Mouse (Mus musculus) v-Abl transformed pro-B cells (cell line): ENCODE measurements around the gene Nisch.

Experiments
- in situ Hi-C, 2 experiments: fragments of 400-800 bp; cut with MboI; formaldehyde crosslinking; loops; one replicate each; pipeline ENCODE4 v1.15.1; 2025; ENCODE audit not compliant: unreplicated experiment in 2 of 2

Gene Nisch

GRCm38 (mm10) chr14:31134015-31135000, 82.4 kb downstream of the Nisch start:
- in situ Hi-C loops = no loop called here

GRCm38 (mm10) chr14:31133023-31133665, 83.6 kb downstream of the Nisch start:
- in situ Hi-C loops = no loop called here

- in situ Hi-C loops = no loop called here
Measured at GRCm38 (mm10) chr14:31132491-31132975, 84.2 kb downstream of the Nisch start.

DNA sequence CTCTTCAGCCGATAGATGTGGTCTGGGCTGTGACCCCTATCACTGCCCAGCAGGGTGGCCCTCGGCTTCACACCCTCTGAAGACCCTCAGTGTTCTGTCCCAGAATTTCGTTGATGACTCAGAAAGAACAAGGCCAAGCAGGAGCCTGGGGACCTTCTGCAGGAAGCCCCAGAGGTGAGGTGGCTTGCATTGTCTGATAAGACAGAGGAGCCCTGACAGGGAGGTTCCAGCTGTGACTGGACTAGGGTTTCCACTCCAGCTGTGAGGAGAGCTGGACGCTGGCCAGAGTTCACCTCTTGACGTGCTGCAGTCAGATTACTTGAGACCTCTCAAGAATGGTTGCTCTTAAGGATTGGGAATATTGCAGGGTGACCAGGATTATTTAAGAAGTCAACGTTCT, 84.7 kb downstream of the Nisch start:
- in situ Hi-C loops = no loop called here

- in situ Hi-C loops = no loop called here
Measured at GRCm38 (mm10) chr14:31131272-31131821, 85.4 kb downstream of the Nisch start.

DNA sequence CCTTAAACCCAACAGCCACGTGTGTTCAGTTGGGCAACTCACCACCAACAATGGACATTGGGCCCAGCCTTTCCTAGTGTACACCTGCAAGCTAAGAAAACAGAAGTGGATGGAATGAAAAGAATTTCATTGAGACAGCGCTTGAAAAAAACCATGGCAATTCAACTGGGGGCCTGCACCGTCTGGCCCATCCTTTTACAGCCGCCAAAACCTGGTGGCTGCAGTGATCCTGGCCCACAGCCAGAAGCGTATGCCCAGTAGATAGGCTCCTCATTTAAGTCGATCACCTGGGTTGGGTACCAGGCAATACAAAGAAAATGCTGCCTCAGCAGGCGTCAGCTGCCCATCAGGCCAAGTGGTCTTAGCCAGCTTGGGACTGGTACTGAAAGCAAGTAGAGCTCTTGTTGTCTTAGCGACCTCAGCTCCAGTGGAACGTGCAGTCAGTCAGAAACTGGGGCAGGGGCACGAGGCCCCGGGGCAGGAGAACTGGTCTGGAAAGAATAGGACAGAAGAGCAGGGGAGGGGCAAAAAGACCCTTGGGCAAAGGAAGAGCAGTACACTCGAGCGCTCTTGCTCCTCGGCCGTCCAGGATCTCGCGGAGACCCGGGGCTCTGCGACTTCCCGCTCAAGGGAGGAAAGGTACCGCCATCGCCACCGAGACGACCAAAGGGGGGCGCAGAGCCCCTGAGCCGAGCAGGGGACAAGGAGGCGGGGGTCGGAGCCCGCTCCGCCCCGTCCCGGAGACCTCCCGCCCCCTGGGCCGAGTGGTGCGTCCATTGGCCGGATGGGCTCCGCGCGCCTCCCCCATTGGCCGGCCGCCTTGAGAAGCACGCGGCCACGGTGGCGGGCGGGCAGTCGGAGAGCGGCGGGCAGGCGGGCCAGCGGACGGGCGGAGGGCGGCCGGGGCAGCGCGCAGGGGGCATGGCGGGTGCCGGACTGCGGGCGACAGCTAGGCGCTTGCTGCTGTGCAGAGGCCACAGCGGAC, 86.2 kb downstream of the Nisch start, which contains the start of gene Nt5dc2:
Gene Nt5dc2, plus strand, starts transcription at position 818 of the 985 bp plus-strand sequence.
- in situ Hi-C loops = no loop called here

DNA sequence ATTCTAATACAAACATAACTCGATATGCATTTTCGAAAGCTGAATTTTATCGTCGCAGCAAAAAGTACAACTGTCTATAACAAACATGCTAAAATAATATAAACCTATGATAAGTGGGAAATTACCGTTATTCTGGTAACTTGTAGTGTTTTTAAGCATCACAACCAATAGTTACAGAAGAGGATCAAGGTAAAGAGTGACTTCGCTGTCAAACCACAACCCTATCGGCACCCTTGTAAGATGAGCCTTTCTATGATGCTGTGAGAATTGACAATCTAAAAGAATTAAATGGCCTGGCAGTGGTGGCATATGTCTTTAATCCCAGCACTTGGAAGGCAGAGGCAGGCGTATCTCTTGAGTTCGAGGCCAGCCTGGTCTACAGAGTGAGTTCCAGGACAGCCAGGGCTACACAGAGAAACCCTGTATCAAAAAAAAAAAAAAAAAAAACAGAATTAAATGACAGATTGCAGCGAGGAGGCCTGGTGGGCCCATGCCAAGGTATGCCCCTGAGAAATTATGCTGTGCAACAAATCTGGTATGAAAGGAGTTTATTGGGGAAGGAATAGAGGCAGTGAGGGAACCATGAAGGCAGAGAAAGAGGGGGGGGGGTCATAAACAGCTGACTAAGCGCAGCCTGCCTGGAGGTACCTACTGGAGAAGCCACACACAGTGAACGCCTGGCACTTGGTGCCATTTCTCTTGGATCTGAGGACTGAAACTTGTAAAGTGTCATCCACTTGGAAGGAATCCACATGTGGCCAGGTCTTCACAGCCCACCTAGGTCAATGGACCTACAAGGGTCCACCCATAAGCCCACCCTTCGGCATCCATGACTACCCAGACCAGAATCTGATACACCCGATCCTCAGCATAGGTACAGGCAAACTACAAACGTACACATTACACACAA, 87.2 kb downstream of the Nisch start:
- in situ Hi-C loops = no loop called here

DNA sequence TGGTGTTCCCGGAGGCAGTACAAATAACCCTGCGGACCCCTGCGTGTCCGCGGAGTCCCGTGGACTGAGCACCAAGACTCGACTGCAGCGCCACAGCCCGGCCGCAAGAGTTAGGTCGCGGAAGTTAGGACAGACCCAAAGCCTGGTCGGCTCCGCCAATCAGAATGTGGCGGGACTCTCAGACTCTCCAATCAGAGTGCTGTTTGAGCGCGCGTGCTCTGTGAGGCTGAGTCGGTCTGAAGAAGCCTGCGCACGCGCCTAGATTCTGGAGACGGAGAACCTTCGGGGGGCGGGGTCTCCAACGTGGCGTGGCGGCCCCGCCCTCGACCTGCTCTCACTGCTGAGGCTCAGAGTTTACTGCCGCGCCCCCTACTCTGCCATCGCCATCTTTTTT, 87.9 kb downstream of the Nisch start, which contains the start of gene Smim4:
Gene Smim4, minus strand, starts transcription at position 131 of the 394 bp plus-strand sequence.
- in situ Hi-C loops = no loop called here

GRCm38 (mm10) chr14:31128101-31128825, 88.5 kb downstream of the Nisch start:
- in situ Hi-C loops = no loop called here

GRCm38 (mm10) chr14:31126826-31127225, 89.9 kb downstream of the Nisch start:
- in situ Hi-C loops = no loop called here

GRCm38 (mm10) chr14:31125106-31126075, 91.4 kb downstream of the Nisch start:
- in situ Hi-C loops = no loop called here
